16 mouse cellular contexts compared by ENCODE assay signal in genomic region chr16:11078216-11078869, GRCm38 (mm10). TPM values are rescaled to one million over a fixed set of nuclear protein-coding genes. Genes with fewer than 3 reads are reported as not detected.
DNase-seq lines count a peak whose midpoint lies in the region; ATAC-seq and TF ChIP-seq lines count a peak whose summit lies in the region.
"Had no signal": no experiment of that assay in that cellular context is flagged by ENCODE, and none has a peak within 500 bp of the region (broad histone marks: within the 10 kb centered on the region; RNA-seq: fewer than 3 reads in every experiment).

No protein-coding gene starts in this region.

- no peak overlapping the region for H3K4me2 ChIP-seq in liver, embryonic 13.5 days
- H3K4me2 ChIP-seq in liver, embryonic 12.5 days = no peak overlapping the region
- H3K4me2 ChIP-seq in intestine, postnatal 0 days (replicated peaks; ENCODE audit: low read depth) = no peak overlapping the region
- H3K4me2 ChIP-seq: limb, embryonic 15.5 days had no signal

- peak; percentile 92 to 99 for TF ChIP-seq EP300 in MEL (IDR thresholded peaks at IDR 0.05; ENCODE audit: low read depth in 1 of 2, low read length in 2 of 2)

- peak; percentile 54 for ATAC-seq in liver, embryonic 13.5 days (ENCODE audit: low read depth)
- no peak for ATAC-seq in liver, embryonic 12.5 days
- peak; percentile 86 for ATAC-seq in megakaryocyte-erythroid progenitor cell, adult 5-6 weeks (replicated peaks; ENCODE audit: low FRiP score, low TSS enrichment, poor library complexity, severe bottlenecking)
- ATAC-seq in intestine, postnatal 0 days = no peak

- TF ChIP-seq CTCF in MEL (IDR thresholded peaks at IDR 0.05 in 2 of 3, conservative IDR thresholded peaks at IDR 0.05 in 1 of 3; ENCODE audit: control insufficient read depth in 1 of 3, insufficient read depth in 1 of 3, low read depth in 2 of 3, low read length in 3 of 3, poor library complexity in 1 of 3, severe bottlenecking in 1 of 3) = no peak
- no peak for TF ChIP-seq CTCF in intestine, postnatal 0 days (IDR thresholded peaks at IDR 0.05; ENCODE audit: low read depth)

- H3K79me2 ChIP-seq in MEL (ENCODE audit: control insufficient read depth, insufficient read depth, low read length, poor library complexity) = no peaks in the 10 kb centered on the region

- WGBS in heart, embryonic 10.5 days = 56% methylated on average over 3 of the region's 3 CpGs
- 22% methylated on average over 3 of the region's 3 CpGs for WGBS in liver, embryonic 13.5 days (ENCODE audit: insufficient replicate concordance)
- WGBS in liver, embryonic 12.5 days (ENCODE audit: insufficient replicate concordance) = 23% methylated on average over 3 of the region's 3 CpGs
- 60% methylated on average over 3 of the region's 3 CpGs for WGBS in intestine, postnatal 0 days

- H3K9ac ChIP-seq in liver, embryonic 13.5 days = no peak overlapping the region
- no peak overlapping the region for H3K9ac ChIP-seq in liver, embryonic 12.5 days
- no peak overlapping the region for H3K9ac ChIP-seq in MEL (ENCODE audit: control insufficient read depth, low read depth, low read length, poor library complexity, severe bottlenecking)
- H3K9ac ChIP-seq in intestine, postnatal 0 days (ENCODE audit: low read depth, low read length) = no peak overlapping the region
- H3K9ac ChIP-seq: limb, embryonic 15.5 days had no signal

- peaks cover 99% of the 10 kb centered on the region for H3K36me3 ChIP-seq in heart, embryonic 10.5 days
- H3K36me3 ChIP-seq in liver, embryonic 13.5 days = peaks cover 91% of the 10 kb centered on the region
- peaks cover 99% of the 10 kb centered on the region for H3K36me3 ChIP-seq in liver, embryonic 12.5 days
- peaks cover 11 to 20% of the 10 kb centered on the region in 2 experiments for H3K36me3 ChIP-seq in MEL (ENCODE audit: control insufficient read depth in 1 of 2, insufficient read depth in 2 of 2, low read length in 2 of 2)
- H3K36me3 ChIP-seq in intestine, postnatal 0 days (ENCODE audit: control insufficient read depth, insufficient read depth) = peaks cover 83% of the 10 kb centered on the region

- H3K4me1 ChIP-seq in heart, embryonic 10.5 days = no peaks in the 10 kb centered on the region; the same call in 1 of the 2 replicates
- peaks cover 7% of the 10 kb centered on the region for H3K4me1 ChIP-seq in liver, embryonic 13.5 days (replicated peaks)
- H3K4me1 ChIP-seq in liver, embryonic 12.5 days = peaks cover 10% of the 10 kb centered on the region
- H3K4me1 ChIP-seq in MEL (ENCODE audit: control insufficient read depth in 1 of 2, insufficient read depth in 2 of 2, low read length in 2 of 2) = peaks cover 7 to 16% of the 10 kb centered on the region in 2 experiments
- no peaks in the 10 kb centered on the region for H3K4me1 ChIP-seq in intestine, postnatal 0 days (replicated peaks; ENCODE audit: control insufficient read depth, insufficient read depth, low read length)
- H3K4me1 ChIP-seq: hindbrain, embryonic 10.5 days had no signal

- no peak overlapping the region for H3K27ac ChIP-seq in heart, embryonic 10.5 days
- H3K27ac ChIP-seq in liver, embryonic 13.5 days = no peak overlapping the region
- H3K27ac ChIP-seq in liver, embryonic 12.5 days = no peak overlapping the region
- peak overlapping the region; percentile 63 for H3K27ac ChIP-seq in MEL (ENCODE audit: control insufficient read depth, low read depth, low read length)
- H3K27ac ChIP-seq in intestine, postnatal 0 days (ENCODE audit: low read depth, low read length) = no peak overlapping the region
- H3K27ac ChIP-seq: hindbrain, embryonic 10.5 days; limb, embryonic 15.5 days had no signal

- no peaks in the 10 kb centered on the region for H3K9me3 ChIP-seq in heart, embryonic 10.5 days
- no peaks in the 10 kb centered on the region for H3K9me3 ChIP-seq in liver, embryonic 13.5 days (replicated peaks)
- H3K9me3 ChIP-seq in liver, embryonic 12.5 days (replicated peaks) = no peaks in the 10 kb centered on the region
- H3K9me3 ChIP-seq in MEL (replicated peaks; ENCODE audit: insufficient read depth, low read length) = no peaks in the 10 kb centered on the region
- H3K9me3 ChIP-seq in intestine, postnatal 0 days (ENCODE audit: control insufficient read depth) = no peaks in the 10 kb centered on the region
- H3K9me3 ChIP-seq: hindbrain, embryonic 10.5 days; limb, embryonic 15.5 days had no signal

- peak; percentile 65 for DNase-seq in heart, embryonic 10.5 days (ENCODE audit: low spot score)
- DNase-seq in heart, postnatal 4 days = no peak
- DNase-seq in liver, embryonic 13.5 days = no peak
- DNase-seq in MEL (ENCODE audit: low read depth, low spot score) = peak; percentile 83
- DNase-seq in kidney, adult 11 months = no peak
- DNase-seq: adrenal gland, postnatal 36 days; cerebellum, postnatal 10 days; gastrocnemius, postnatal 36 days; kidney, postnatal 10 days; lung, postnatal 10 days; midbrain, embryonic 14.5 days had no signal

- TF ChIP-seq RAD21 in MEL (IDR thresholded peaks at IDR 0.05; ENCODE audit: low read depth, low read length) = no peak

- H3K4me3 ChIP-seq in heart, embryonic 10.5 days = no peak overlapping the region
- H3K4me3 ChIP-seq in liver, embryonic 13.5 days (replicated peaks) = no peak overlapping the region
- H3K4me3 ChIP-seq in liver, embryonic 12.5 days = no peak overlapping the region
- no peak overlapping the region for H3K4me3 ChIP-seq in MEL (ENCODE audit: control insufficient read depth in 1 of 2, insufficient read depth in 1 of 2, low read depth in 2 of 2, low read length in 2 of 2)
- H3K4me3 ChIP-seq in intestine, postnatal 0 days (ENCODE audit: low read depth, low read length) = no peak overlapping the region
- H3K4me3 ChIP-seq: hindbrain, embryonic 10.5 days; limb, embryonic 15.5 days had no signal

- no peaks in the 10 kb centered on the region for H3K27me3 ChIP-seq in heart, embryonic 10.5 days (ENCODE audit: insufficient read depth, poor library complexity, severe bottlenecking)
- H3K27me3 ChIP-seq in liver, embryonic 13.5 days = no peaks in the 10 kb centered on the region
- no peaks in the 10 kb centered on the region for H3K27me3 ChIP-seq in liver, embryonic 12.5 days (replicated peaks)
- H3K27me3 ChIP-seq in MEL (ENCODE audit: control insufficient read depth in 1 of 2, insufficient read depth in 2 of 2, low read length in 2 of 2) = no peaks in the 10 kb centered on the region
- no peaks in the 10 kb centered on the region for H3K27me3 ChIP-seq in intestine, postnatal 0 days (replicated peaks; ENCODE audit: control insufficient read depth, insufficient read depth, low read length)
- H3K27me3 ChIP-seq: limb, embryonic 15.5 days had no signal

- no peak for TF ChIP-seq POLR2A in MEL (IDR thresholded peaks at IDR 0.05; ENCODE audit: control insufficient read depth in 1 of 2, insufficient read depth in 1 of 2, low read depth in 1 of 2, low read length in 2 of 2, poor library complexity in 1 of 2)

TF ChIP-seq in MEL, 35 proteins besides CTCF, POLR2A, EP300 and RAD21 (continues in another document):
- TF ChIP-seq MYC (IDR thresholded peaks at IDR 0.05; ENCODE audit: low read depth, low read length) (no peak), HCFC1 (IDR thresholded peaks at IDR 0.05; ENCODE audit: low read depth, low read length) (peak; percentile 48; the same call in 1 of the 2 replicates), BHLHE40 (IDR thresholded peaks at IDR 0.05; ENCODE audit: borderline replicate concordance, low read depth, low read length) (peak; percentile 87), SMC3 (IDR thresholded peaks at IDR 0.05; ENCODE audit: low read depth, low read length) (peak; percentile 7; the same call in 1 of the 2 replicates), ZMIZ1 (IDR thresholded peaks at IDR 0.05; ENCODE audit: low read depth, low read length) (no peak)

RNA-seq across cellular contexts. Expression of gene Litaf, which starts 12.4 kb away (rescaled TPM):
- 60.8 and 68.7 TPM in 2 replicates for polyA plus RNA-seq in heart, embryonic 10.5 days (2016; fragmentation: Nextera tagmentation; extraction: Ambion mirVana)
- total RNA-seq in heart, postnatal 4 days (2021) = 10 to 100 TPM; 50.0 to 60.4 TPM
- 31.6 and 34.1 TPM in 2 replicates for polyA plus RNA-seq in liver, embryonic 13.5 days (2015; fragmentation: Nextera tagmentation; extraction: Ambion mirVana)
- polyA plus RNA-seq in liver, embryonic 12.5 days (2016; fragmentation: Nextera tagmentation; extraction: Ambion mirVana) = 31.7 and 34.8 TPM in 2 replicates
- total RNA-seq in MEL (2012; rRNA removed) = 25.7 and 27.2 TPM in 2 replicates
- polyA plus RNA-seq in MEL (2012; ENCODE audit: insufficient read depth in 1 of 2, insufficient read length in 2 of 2, low read depth in 1 of 2, low replicate concordance in 2 of 2, missing spikeins in 1 of 2) = 10 to 100 TPM in 1 of 2 experiments, not detected in 1; 50.1 TPM
- total RNA-seq in megakaryocyte-erythroid progenitor cell, adult 5-6 weeks (2014; fragmentation: Nextera tagmentation) = 5.4 and 6.6 TPM in 2 replicates
- total RNA-seq in megakaryocyte-erythroid progenitor cell, adult 5-6 weeks (2017) = 6.9 and 9.4 TPM in 2 replicates
- 168 and 175 TPM in 2 replicates for polyA plus RNA-seq in intestine, postnatal 0 days (2015; fragmentation: Nextera tagmentation; extraction: Ambion mirVana)

RNA-seq across cellular contexts. Expression of gene Snn, which starts 17.6 kb away (rescaled TPM):
- 37.2 and 38.3 TPM in 2 replicates for polyA plus RNA-seq in heart, embryonic 10.5 days (2016; fragmentation: Nextera tagmentation; extraction: Ambion mirVana)
- 10 to 100 TPM; 52.5 to 56.6 TPM for total RNA-seq in heart, postnatal 4 days (2021)
- 2.5 and 3.0 TPM in 2 replicates for polyA plus RNA-seq in liver, embryonic 13.5 days (2015; fragmentation: Nextera tagmentation; extraction: Ambion mirVana)
- 4.9 and 6.0 TPM in 2 replicates for polyA plus RNA-seq in liver, embryonic 12.5 days (2016; fragmentation: Nextera tagmentation; extraction: Ambion mirVana)
- total RNA-seq in MEL (2012; rRNA removed) = 0.42 and 0.73 TPM in 2 replicates
- polyA plus RNA-seq in MEL (2012; ENCODE audit: insufficient read depth in 1 of 2, insufficient read length in 2 of 2, low read depth in 1 of 2, low replicate concordance in 2 of 2, missing spikeins in 1 of 2) = 1 to 10 TPM in 1 of 2 experiments, not detected in 1; 2.4 TPM
- total RNA-seq in megakaryocyte-erythroid progenitor cell, adult 5-6 weeks (2014; fragmentation: Nextera tagmentation) = 0.52 and 7.4 TPM in 2 replicates
- total RNA-seq in megakaryocyte-erythroid progenitor cell, adult 5-6 weeks (2017) = 0.09 and 1.6 TPM in 2 replicates
- polyA plus RNA-seq in intestine, postnatal 0 days (2015; fragmentation: Nextera tagmentation; extraction: Ambion mirVana) = 8.2 and 8.9 TPM in 2 replicates

RNA-seq across cellular contexts. Expression of gene Txndc11, which starts 56.1 kb away (rescaled TPM):
- polyA plus RNA-seq in heart, embryonic 10.5 days (2016; fragmentation: Nextera tagmentation; extraction: Ambion mirVana) = 32.8 and 40.8 TPM in 2 replicates
- total RNA-seq in heart, postnatal 4 days (2021) = 10 to 100 TPM; 26.4 to 27.5 TPM
- polyA plus RNA-seq in liver, embryonic 13.5 days (2015; fragmentation: Nextera tagmentation; extraction: Ambion mirVana) = 17.2 and 17.8 TPM in 2 replicates
- 24.7 and 25.3 TPM in 2 replicates for polyA plus RNA-seq in liver, embryonic 12.5 days (2016; fragmentation: Nextera tagmentation; extraction: Ambion mirVana)
- total RNA-seq in MEL (2012; rRNA removed) = 19.7 and 24.9 TPM in 2 replicates
- 10 to 100 TPM in 1 of 2 experiments, not detected in 1; 33.7 TPM for polyA plus RNA-seq in MEL (2012; ENCODE audit: insufficient read depth in 1 of 2, insufficient read length in 2 of 2, low read depth in 1 of 2, low replicate concordance in 2 of 2, missing spikeins in 1 of 2)
- 22.6 and 27.1 TPM in 2 replicates for total RNA-seq in megakaryocyte-erythroid progenitor cell, adult 5-6 weeks (2014; fragmentation: Nextera tagmentation)
- total RNA-seq in megakaryocyte-erythroid progenitor cell, adult 5-6 weeks (2017) = 21.2 and 27.5 TPM in 2 replicates
- 26.8 and 27.7 TPM in 2 replicates for polyA plus RNA-seq in intestine, postnatal 0 days (2015; fragmentation: Nextera tagmentation; extraction: Ambion mirVana)

Comparison
In these comparisons a context has a peak if more than half of its experiments do, and no peak if none do; other contexts are left out.
1. DNase-seq: peak in heart, embryonic 10.5 days (single experiment) and MEL (single experiment); none in heart, postnatal 4 days (single experiment), liver, embryonic 13.5 days (single experiment) and kidney, adult 11 months (single experiment).
2. ATAC-seq: peak in liver, embryonic 13.5 days (single experiment) and megakaryocyte-erythroid progenitor cell, adult 5-6 weeks (single experiment); none in liver, embryonic 12.5 days (single experiment) and intestine, postnatal 0 days (single experiment).